Mouse (Mus musculus) T-helper 17 cell (primary cell): Measurements from ENCODE around the gene Ttn.

Experiments
- in situ Hi-C, 2 experiments: fragments of 300-600 bp; cut with MboI, MseI; formaldehyde crosslinking; loops; 1 replicate in 1 of 2; 2 replicates in 1 of 2; pipeline ENCODE4 v1.15.1; 2025; ENCODE audit warnings: high pct_unique_total_duplicates in 2 of 2

Ttn gene

DNA sequence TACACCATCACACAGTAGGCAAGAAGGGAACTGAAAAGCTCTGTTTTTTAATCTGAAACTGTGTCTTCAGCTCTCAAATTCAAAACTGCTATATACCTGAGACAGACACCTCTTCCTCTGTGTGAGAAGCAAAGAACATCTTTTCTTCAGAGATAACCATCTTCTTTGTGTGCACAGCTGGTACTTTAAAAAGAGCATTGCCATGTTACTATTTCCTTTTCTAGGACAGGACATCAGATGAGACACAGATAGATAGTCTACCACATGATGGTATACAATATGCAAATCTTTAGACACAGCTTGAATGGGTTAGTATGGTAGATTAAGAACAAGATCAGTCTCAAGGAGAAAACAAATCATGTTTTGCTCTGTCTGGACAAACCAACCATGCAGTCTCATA lies 121.0 kb downstream of the Ttn start:
- in situ Hi-C loops: no loop called here

DNA sequence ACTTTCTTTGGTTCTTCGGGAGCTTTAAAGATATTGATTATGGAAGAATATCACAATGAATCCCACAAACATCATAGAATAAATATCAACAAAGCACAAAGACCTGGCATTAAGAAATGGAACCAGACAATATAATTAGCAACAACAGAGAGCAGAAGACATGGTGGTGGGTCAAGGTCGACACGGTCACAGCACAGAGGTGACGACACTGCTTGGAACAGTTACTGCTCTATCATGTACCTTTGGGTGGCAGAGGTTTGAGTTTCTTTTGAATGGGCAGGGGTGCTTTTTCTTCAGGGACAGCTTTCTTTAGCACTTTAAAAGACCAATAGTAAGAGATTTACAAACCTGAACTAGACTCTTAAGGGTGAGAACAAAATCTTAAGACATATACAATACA lies 132.3 kb downstream of the Ttn start:
- in situ Hi-C loops: no loop called here

DNA sequence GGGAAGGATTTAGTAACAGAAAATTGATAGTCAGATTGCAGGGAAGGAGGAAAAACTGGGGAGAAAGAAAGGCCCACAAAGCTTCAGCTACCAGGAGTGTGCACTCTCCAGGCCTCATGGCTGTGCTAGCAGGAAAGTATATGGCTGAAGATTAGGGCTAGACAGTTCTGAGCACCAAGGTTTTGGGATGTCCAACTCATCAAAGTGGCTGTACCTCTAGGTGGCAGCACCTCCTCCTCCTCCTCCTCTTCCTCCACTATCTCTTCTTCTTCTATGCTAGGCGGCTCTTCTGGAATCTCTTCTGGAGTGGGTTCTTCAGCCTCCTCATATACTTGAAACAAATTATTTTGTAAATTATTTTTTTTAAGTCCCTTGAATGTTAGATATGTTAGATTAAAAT lies 139.2 kb downstream of the Ttn start:
- in situ Hi-C loops: no loop called here

DNA sequence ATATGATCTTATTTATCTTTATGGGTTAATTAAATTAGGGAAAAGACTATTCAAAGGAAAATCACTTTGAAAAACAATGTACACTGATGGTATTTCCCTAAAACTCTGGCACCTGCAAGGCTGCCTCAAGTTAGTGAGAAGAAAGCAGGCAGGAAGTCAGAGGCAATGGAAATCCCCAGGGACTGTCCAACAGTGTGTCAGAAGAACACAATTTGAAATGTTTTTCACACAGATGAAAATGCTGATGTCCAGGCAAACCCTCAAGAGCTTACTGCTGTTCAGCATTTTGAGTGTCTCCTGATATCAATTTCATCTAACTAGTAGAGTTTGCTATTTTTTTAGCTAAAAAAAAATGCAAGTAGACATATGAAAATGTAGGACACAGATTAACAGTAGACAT lies 161.9 kb downstream of the Ttn start:
- in situ Hi-C loops: no loop called here

DNA sequence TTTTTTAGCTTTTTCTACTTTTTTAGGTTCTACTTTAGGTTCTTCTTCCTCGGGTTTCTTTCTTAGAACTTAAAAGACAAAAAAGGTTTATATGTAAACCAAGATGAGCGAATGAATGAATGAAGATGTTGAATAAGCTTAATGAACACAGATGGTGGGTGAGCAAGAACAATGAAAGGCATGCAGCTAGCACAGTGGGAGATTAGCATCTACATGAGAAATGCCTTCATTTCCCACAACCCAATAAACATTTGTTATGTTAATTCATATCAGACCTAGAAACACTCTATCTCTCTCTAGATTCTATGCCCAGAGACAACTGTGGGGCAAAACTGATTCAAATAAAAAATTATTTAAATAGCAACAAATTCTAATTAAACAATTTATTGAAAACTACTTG lies 164.6 kb downstream of the Ttn start:
- in situ Hi-C loops: no loop called here

DNA sequence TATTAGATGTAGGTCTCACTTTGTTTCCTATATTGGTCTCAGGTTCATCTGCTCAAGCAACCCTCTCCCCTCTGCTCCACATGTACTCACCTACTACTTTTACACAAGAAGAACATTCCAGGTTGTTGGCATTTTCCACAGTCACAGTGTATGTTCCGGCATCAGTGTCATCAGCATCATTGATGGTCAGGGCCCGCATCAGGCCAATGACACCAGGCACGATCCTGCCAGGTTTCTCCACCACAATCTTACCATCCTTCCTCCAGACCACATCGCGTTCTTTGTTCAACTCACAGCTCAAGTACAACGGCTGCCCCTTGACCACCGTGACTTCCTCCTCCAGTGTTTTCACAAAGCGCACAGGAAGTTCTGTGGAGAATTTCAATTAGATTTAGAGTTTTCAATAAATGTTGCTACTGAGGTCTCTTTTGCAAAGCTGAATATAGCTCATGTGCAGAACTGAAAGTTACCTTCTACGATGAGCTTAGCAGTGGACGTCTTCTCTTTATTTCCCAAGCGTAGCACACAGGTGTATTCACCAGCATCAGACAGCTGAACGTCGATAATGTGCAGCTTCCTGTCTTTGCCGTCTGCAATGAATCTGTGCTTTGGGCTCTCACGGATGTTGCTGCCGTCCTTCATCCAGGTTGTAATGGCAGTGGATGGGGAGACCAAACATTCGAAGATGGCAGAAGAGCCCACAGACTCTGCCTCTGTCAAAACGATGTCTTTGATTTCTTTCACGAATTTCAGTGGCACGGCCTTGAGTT lies 168.1 kb downstream of the Ttn start:
- in situ Hi-C loops: no loop called here

DNA sequence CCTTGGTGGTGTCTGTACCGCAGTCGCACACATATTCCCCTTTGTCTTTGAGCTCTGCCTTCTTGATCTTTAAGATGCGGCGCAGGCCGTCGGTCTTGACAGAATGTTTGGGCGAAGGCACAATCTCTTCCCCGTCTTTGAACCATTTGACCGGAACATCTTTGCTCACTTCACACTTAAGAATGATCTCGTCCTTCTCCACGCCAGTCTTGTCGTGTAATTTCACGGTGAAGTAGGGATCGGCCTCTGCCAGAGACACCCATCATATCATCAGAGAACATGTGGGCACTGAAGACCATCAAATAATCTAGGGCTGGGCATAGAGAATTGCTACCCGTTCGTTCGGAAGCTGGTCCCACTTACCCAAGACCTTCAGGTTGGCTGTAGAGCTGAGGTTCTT lies 171.2 kb downstream of the Ttn start:
- in situ Hi-C loops: no loop called here

DNA sequence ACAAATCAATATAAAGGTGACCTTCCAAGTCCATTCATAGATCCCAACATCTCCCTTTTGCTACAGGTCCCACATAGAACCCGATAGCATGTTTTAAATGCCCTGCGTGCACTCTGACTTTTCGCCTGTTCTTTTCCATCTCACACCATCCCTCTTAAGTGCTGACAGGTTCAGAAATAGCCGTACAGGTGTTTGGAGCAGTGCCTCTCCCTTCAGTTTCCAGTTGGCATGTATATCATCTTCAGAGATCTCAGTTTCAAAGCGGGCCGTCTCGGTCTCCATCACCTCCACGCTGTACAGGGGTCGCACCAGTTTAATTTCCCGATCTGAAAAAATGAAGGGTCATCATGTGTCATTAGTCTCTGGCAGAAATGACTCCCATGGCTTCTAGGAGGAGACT lies 174.0 kb downstream of the Ttn start:
- in situ Hi-C loops: no loop called here

DNA sequence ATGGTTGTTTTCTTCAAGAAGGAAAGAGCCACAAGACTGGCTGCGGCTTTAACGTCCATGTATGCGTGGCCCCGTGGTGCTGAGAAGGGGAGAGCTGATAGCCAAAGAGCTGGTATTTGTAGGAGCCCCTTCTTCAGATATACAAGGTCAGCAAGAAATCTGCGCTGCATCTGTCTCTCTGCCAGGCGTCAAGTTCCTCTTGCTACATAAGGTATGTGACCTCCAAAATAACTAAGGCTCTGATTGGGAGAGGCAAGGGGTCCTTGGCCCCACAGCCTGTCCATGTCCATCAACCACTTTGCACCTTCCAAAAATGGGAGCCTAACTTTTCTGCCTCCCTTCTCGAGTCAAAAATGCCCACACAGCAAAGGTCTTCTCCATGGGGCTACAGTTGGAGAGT lies 175.1 kb downstream of the Ttn start:
- in situ Hi-C loops: no loop called here

DNA sequence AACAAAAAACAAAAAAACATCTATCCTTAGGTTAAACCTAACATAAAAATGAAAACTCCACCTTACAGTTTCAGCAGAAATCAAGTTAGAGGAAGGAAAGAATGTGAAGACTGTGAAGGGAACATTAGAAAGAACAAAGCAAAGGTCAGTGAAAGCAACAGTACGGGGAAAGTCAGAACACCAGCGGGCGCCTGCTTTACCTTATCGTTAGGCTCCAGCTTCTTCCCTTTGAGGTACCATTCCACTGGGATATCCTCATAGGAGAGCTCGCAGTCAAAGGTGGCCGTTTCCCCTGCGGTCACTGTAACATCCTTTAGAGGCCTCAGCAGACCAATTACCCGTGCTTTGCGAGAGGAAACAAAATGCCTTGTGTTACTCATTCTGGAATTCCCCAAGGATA lies 175.5 kb downstream of the Ttn start:
- in situ Hi-C loops: no loop called here

DNA sequence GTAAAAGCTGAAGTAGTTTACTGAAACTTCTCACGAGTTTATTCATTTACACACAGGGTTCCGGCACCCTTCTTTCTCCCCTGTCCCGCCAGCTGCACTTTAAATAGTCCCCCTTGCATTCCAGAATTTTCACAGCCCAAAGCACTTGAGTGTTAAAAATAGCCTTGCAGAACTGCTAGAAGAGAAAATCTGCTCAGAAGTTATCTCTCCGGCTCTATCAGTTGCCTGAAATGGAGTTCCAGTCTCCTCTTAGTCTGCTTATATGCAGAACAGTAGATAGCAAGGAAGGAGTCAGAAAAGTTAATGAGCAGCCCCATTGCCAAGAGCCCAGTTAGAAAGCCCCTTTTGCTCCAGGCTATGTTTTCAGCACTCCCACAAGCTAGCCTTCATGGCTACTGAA lies 176.0 kb downstream of the Ttn start:
- in situ Hi-C loops: no loop called here

DNA sequence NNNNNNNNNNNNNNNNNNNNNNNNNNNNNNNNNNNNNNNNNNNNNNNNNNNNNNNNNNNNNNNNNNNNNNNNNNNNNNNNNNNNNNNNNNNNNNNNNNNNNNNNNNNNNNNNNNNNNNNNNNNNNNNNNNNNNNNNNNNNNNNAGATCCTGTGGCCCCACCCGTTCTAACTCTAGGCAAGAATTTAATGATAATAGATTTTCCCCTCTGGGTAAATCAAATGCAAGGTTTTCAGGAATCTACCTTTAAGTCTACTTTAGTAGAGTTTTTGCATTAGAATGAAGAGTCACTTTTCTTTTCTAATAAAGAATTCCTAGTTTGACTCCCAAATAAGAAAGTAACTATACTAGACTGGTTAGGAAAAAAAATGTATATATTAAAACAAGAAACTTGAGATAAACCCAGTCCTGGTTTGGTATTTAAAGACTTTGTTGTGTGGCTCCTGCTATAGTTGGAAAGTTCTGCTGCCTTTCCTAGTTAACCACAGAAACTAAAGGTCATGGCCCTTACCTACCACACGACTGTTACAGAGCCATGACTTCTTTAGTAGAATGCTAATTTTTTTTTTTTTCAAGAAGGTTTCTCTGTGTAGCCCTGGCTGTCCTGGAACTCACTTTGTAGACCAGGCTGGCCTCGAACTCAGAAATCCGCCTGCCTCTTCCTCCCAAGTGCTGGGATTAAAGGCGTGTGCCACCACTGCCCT lies 177.0 kb downstream of the Ttn start:
- in situ Hi-C loops: no loop called here

DNA sequence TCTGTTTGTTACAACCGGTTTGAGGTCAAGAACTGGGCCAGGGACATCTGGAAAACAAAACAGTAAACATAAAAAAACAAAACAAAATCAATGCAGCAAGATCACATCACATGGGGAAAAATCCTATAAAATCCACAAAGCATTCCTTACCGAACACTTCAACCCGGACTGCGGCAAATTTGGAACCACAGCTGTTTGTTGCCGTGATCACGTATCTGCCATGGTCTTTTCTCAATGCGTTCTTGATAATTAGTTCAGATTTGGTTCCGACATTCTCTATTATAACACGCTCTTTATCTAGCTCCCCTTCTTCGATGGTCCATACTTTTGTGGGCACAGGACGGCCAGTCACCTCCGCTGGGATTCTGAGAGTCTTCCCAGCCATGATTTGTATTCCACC lies 198.2 kb downstream of the Ttn start:
- in situ Hi-C loops: no loop called here

DNA sequence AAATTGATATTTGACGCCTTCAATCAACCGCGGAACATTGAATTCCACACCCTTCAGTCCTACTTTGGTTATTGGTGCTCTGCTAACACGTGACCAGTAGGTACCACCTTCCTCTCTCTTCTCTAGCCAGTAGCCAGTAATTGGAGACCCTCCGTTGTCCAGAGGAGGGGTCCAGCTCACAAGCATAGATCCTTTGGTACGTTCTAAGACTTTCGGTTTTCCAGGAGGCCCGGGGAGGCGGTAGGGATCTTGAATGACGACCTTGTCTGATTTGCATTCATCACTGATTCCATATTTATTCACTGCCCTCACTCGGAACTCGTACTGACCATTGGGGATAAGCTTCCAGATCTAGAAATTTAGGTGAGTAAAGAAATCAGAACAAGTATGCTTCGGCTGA lies 201.6 kb downstream of the Ttn start:
- in situ Hi-C loops: no loop called here

DNA sequence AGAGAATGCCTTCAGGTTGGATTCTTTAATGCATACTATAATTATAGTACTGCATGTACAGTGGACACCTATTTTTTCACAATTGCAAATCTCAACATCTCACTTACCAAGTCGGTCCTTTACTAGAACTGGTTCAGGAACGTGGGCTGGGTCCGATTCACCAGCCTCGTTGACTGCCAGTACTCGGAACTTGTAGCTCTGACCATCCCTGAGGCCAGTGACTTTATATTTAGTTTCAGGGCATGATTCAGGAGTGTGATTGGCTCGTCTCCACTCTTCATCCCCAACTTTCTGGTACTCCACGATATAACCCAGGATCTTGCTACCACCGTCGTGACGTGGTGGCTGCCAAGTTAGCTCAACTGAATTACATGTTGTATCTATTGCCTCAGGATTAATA lies 212.5 kb downstream of the Ttn start:
- in situ Hi-C loops: no loop called here

DNA sequence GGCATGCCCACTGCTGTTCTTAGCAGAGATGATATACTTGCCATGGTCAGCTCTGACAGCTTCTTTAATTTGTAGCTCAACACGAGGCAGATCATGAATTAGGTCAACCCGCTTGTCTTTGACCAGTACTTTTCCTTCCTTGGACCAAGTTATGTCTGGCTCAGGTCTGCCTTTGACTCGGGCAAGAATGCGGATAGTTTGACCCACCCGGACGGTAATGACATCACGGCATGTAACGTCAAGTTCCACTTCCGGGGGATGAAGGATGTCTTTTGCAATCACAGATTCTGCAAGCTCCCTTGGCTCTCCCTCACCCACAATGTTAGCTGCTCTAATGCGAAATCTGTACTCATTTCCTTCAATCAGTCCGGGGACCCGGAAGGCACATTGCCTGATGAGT lies 215.1 kb downstream of the Ttn start:
- in situ Hi-C loops: no loop called here

DNA sequence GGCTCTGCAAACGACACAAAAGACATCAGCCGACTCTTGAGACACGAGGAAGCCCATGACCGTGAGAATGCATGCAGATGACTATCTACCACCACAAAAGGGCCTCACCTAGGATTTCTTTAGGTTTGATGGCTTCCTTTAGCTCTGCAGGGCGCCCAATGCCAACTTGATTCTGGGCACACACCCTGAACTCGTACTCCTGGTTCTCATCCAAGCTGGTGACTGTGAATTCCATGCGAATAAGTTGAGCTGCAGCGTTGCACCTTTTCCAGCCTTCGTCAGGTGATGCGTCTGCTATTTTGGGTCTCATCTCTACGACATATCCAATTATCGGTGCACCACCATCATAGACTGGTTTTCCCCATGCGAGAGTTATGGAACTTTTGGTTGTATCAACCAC lies 217.8 kb downstream of the Ttn start:
- in situ Hi-C loops: no loop called here

DNA sequence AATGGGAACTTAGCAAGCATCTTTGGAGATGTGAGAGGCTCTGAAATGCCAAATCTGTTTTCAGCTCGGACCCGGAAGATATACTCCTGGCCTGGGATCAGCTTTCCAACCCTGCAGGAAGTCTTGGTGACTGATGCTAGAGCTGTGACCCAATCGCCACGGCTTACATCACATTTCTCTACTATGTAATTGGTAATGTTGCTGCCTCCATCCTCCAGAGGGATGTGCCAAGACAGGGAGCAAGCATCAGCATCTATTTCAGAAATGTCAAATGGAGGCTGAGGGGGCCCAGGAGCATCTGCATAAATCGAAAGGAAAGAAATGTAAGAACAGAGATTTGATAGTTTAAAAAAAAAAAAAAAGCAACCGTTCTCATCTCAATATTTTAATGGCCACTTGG lies 220.2 kb downstream of the Ttn start:
- in situ Hi-C loops: no loop called here

DNA sequence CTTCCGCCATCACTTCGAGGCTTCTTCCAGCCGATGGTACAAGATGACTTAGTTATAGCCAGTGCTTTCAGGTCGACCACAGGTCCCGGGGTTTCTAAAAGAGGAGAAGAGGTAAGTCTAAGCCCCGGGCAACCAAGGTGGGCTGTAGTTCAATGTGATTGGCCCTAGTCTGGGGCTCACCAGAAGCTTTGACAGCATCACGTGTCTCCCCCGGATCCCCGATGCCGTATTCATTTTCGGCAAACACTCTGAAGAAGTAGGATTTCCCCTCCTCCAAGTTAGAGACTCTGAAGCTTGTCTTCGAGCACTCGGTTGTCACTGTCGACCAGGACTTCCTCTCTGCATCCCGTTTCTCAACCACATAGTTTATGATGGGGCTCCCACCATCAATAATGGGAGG lies 225.9 kb downstream of the Ttn start:
- in situ Hi-C loops: no loop called here

DNA sequence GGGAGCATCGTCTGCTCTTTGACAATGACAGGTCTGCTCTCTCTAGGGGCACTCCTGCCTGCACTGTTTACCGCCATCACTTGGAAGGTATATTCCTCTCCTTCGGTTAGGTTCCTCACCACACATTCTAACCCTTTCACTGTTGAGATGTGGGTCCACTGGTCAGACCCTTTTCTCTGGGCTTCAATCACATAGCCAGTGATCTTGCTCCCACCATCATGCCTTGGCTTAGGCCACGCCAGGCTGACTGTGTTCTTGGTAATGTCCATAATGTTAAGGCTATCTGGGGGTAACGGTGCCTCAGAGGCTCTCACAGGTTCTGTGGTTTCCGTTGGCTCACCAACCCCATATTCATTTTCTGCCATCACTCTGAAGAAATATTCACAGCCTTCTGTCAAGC lies 230.4 kb downstream of the Ttn start:
- in situ Hi-C loops: no loop called here

DNA sequence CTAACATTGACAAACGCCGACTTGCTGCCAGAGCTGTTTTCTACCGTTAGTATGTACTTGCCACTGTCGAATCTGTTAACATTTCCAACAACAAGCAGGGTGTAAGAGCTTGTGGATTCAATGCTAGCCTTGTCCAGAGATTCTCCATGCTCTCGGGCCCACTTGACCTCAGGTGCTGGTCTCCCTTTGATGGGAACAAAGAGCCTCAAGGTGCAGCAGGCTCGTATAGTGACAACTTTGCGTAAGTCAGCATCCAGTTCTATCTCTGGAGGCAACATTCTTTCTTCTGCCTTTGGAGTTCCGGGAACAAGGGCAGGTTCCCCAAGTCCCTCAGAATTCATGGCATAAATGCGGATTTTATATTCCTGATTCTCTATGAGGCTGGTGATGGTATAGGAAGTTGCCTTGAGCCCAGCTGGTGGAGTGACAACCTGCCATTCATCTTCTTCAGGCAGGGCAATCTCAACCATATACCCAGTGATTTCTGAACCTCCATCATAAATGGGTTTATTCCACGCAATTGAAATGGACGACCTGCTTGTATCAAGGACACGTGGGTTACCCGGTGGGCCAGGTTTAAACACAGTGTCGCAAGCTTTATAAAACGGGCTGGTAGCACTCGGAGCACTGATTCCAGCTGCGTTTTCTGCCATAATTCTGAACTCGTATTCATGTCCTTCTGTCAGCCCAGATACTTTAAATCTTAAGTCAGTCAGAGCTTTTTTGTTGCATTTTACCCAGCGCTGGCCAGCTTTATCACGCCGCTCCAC lies 232.8 kb downstream of the Ttn start:
- in situ Hi-C loops: no loop called here

DNA sequence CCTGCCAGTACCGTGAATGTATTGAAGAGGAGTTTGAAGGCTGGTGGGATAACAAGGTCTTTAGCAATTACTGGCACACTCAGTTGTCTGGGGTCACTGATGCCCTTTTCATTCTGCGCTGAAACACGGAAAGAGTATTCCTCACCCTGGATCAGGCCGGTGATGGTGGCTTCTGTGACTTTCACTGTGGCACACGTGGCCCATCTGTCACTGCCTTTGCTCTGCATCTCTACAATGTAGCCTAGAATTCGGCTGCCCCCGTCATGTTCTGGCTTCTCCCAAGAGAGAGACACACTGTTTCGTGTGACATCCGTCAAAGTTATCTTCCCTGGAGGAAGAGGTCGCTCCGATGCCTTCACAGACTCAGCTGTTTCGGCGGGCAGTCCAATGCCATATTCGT lies 233.7 kb downstream of the Ttn start:
- in situ Hi-C loops: no loop called here

DNA sequence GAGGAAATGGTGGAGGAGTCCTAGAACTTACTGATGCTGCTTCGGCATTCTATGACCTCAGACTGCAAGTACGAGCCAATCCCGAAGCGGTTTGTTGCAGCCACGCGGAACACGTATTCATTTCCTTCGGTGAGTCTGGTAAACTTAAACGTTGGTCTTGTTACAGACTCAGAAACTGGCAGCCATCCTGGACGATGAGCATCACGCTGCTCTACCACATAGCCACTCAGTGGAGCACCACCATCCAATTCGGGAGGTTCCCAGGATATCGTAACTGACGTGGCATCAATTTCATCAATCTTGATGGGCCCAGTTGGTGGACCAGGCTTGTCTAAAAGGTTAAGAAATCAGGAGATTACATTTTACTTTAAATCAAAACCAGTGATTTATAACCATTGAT lies 262.7 kb downstream of the Ttn start:
- in situ Hi-C loops: no loop called here
